Mouse (Mus musculus): ENCODE measurements at regions not wholly inside any gene's neighbourhood (a gene's known extent, or its start where the extent isn't known, plus 50 kb on each side); places are given as distances from the start of the nearest gene placed in this dataset.

- peak; percentile 41 to 69 for DNase-seq (ENCODE audit: low spot score in 2 of 2)
These were observed 68.6 kb upstream of the Ubl3 start for GRCm38 (mm10) chr5:148620895-148621786.

- no peak for DNase-seq (ENCODE audit: low spot score in 2 of 2)
These were observed 67.3 kb upstream of the Ubl3 start for GRCm38 (mm10) chr5:148619917-148620316.

- DNase-seq (ENCODE audit: low spot score in 2 of 2) = no peak
These were observed 63.8 kb upstream of the Ubl3 start for GRCm38 (mm10) chr5:148616426-148616825.

- peak in 1 of 2 experiments; percentile 37 for DNase-seq (ENCODE audit: low spot score in 2 of 2)
These were observed 63.2 kb upstream of the Ubl3 start for GRCm38 (mm10) chr5:148615706-148616366.

- DNase-seq (ENCODE audit: low spot score in 2 of 2) = no peak
These were observed 62.5 kb upstream of the Ubl3 start for GRCm38 (mm10) chr5:148615117-148615516.

GRCm38 (mm10) chr5:148611323-148611722, 58.7 kb upstream of the Ubl3 start:
- no peak for DNase-seq (ENCODE audit: low spot score in 2 of 2)

GRCm38 (mm10) chr5:148609506-148609880, 56.9 kb upstream of the Ubl3 start:
- peak; percentile 27 to 65 for DNase-seq (ENCODE audit: low spot score in 2 of 2)

GRCm38 (mm10) chr5:148608857-148609505, 56.4 kb upstream of the Ubl3 start:
- no peak for DNase-seq (ENCODE audit: low spot score in 2 of 2)

- no peak for DNase-seq (ENCODE audit: low spot score in 2 of 2)
These were observed 55.6 kb upstream of the Ubl3 start for GRCm38 (mm10) chr5:148608178-148608577.

GRCm38 (mm10) chr5:148605730-148606129, 53.1 kb upstream of the Ubl3 start:
- DNase-seq (ENCODE audit: low spot score in 2 of 2) = no peak
